ENCODE assay signal across 32 mouse cellular contexts in genomic region chr14:79226741-79227140, GRCm38 (mm10). TPM values are rescaled to one million over a fixed set of nuclear protein-coding genes. Genes with fewer than 3 reads are reported as not detected.
A peak's percentile ranks its signal among the peaks of the same experiment; 100 is the strongest.
DNase-seq lines count a peak whose midpoint lies in the region; ATAC-seq lines count a peak whose summit lies in the region.
"Had no signal": no experiment of that assay in that cellular context is flagged by ENCODE, and none has a peak within 500 bp of the region (broad histone marks: within the 10 kb centered on the region; RNA-seq: fewer than 3 reads in every experiment).

No protein-coding gene starts in this region.

- no peaks in the 10 kb centered on the region for H3K9me3 ChIP-seq in forebrain, embryonic 10.5 days
- no peaks in the 10 kb centered on the region for H3K9me3 ChIP-seq in forebrain, embryonic 15.5 days
- H3K9me3 ChIP-seq in heart, embryonic 10.5 days: no peaks in the 10 kb centered on the region
- H3K9me3 ChIP-seq: embryonic facial prominence, embryonic 12.5 days; embryonic facial prominence, embryonic 15.5 days; G1E; heart, embryonic 13.5 days; hindbrain, embryonic 10.5 days; hindbrain, embryonic 13.5 days had no signal

- intact Hi-C loops in heart, postnatal 14 days (cut with DNase I): loop anchor here (5.0 kb wide), 1 partner anchor 104 kb away; no protein-coding TSS in a partner anchor

- no peak overlapping the region for H3K4me2 ChIP-seq in forebrain, embryonic 15.5 days (replicated peaks)
- H3K4me2 ChIP-seq: embryonic facial prominence, embryonic 12.5 days; embryonic facial prominence, embryonic 15.5 days; heart, embryonic 13.5 days; hindbrain, embryonic 13.5 days had no signal

- no peak for DNase-seq in forebrain, embryonic 10.5 days (ENCODE audit: extremely low spot score, low spot score)
- peak; percentile 59 for DNase-seq in heart, embryonic 10.5 days (ENCODE audit: low spot score)
- DNase-seq in heart, postnatal 14 days: no peak
- peak; percentile 25 for DNase-seq in testis, postnatal 10 days (ENCODE audit: low spot score)
- DNase-seq in testis, postnatal 14 days (ENCODE audit: low spot score): no peak
- DNase-seq in naive thymus-derived CD4-positive, alpha-beta T cell, adult 2 months (ENCODE audit: low read depth): peak; percentile 33
- no peak for DNase-seq in natural killer cell, adult 2 months (ENCODE audit: low spot score in 2 of 2)
- DNase-seq: adrenal gland, adult 2 months; adrenal gland, postnatal 14 days; cerebellum, adult 11 months; cerebellum, adult 2 months; cerebellum, adult 9-11 months; gastrocnemius, postnatal 25 days; heart, postnatal 36 days had no signal

- no peak for ATAC-seq in forebrain, embryonic 15.5 days (replicated peaks)
- ATAC-seq: forebrain, embryonic 14.5 days; hindbrain, embryonic 16.5 days; intestine, postnatal 0 days; Patski had no signal

- H3K4me1 ChIP-seq in forebrain, embryonic 10.5 days: peaks cover 19% of the 10 kb centered on the region
- no peaks in the 10 kb centered on the region for H3K4me1 ChIP-seq in forebrain, embryonic 15.5 days
- H3K4me1 ChIP-seq in heart, embryonic 10.5 days: peaks cover 30% of the 10 kb centered on the region
- H3K4me1 ChIP-seq: embryonic facial prominence, embryonic 15.5 days; hindbrain, embryonic 10.5 days; hindbrain, embryonic 13.5 days had no signal

- H3K27ac ChIP-seq in forebrain, embryonic 10.5 days: peak overlapping the region; percentile 37; the same call in 1 of the 2 replicates
- no peak overlapping the region for H3K27ac ChIP-seq in forebrain, embryonic 15.5 days (replicated peaks)
- H3K27ac ChIP-seq in heart, embryonic 10.5 days: no peak overlapping the region
- H3K27ac ChIP-seq: embryonic facial prominence, embryonic 12.5 days; embryonic facial prominence, embryonic 15.5 days; hindbrain, embryonic 10.5 days; hindbrain, embryonic 13.5 days had no signal

- 92% methylated on average over 6 of the region's 6 CpGs for WGBS in forebrain, embryonic 10.5 days
- 88% methylated on average over 6 of the region's 6 CpGs for WGBS in forebrain, embryonic 15.5 days
- 85% methylated on average over 6 of the region's 6 CpGs for WGBS in heart, embryonic 10.5 days

- no peaks in the 10 kb centered on the region for H3K27me3 ChIP-seq in forebrain, embryonic 10.5 days (ENCODE audit: poor library complexity, severe bottlenecking)
- no peaks in the 10 kb centered on the region for H3K27me3 ChIP-seq in forebrain, embryonic 15.5 days
- peaks cover 54% of the 10 kb centered on the region for H3K27me3 ChIP-seq in heart, embryonic 10.5 days (ENCODE audit: insufficient read depth, poor library complexity, severe bottlenecking)
- H3K27me3 ChIP-seq: embryonic facial prominence, embryonic 12.5 days; embryonic facial prominence, embryonic 15.5 days; hindbrain, embryonic 13.5 days; Patski had no signal

- H3K36me3 ChIP-seq in forebrain, embryonic 10.5 days (replicated peaks): no peaks in the 10 kb centered on the region
- H3K36me3 ChIP-seq in forebrain, embryonic 15.5 days: no peaks in the 10 kb centered on the region
- no peaks in the 10 kb centered on the region for H3K36me3 ChIP-seq in heart, embryonic 10.5 days
- H3K36me3 ChIP-seq: embryonic facial prominence, embryonic 12.5 days; embryonic facial prominence, embryonic 15.5 days; G1E; heart, embryonic 13.5 days; hindbrain, embryonic 10.5 days; hindbrain, embryonic 13.5 days had no signal

- no peak overlapping the region for H3K4me3 ChIP-seq in forebrain, embryonic 10.5 days
- H3K4me3 ChIP-seq in forebrain, embryonic 15.5 days: no peak overlapping the region
- H3K4me3 ChIP-seq in heart, embryonic 10.5 days: no peak overlapping the region
- H3K4me3 ChIP-seq: embryonic facial prominence, embryonic 12.5 days; embryonic facial prominence, embryonic 15.5 days; heart, embryonic 13.5 days; hindbrain, embryonic 10.5 days; hindbrain, embryonic 13.5 days had no signal

- H3K9ac ChIP-seq in forebrain, embryonic 15.5 days (replicated peaks): no peak overlapping the region
- H3K9ac ChIP-seq: embryonic facial prominence, embryonic 12.5 days; embryonic facial prominence, embryonic 15.5 days; hindbrain, embryonic 13.5 days had no signal

RNA-seq across cellular contexts. Expression of gene Zfp957, which starts 20.4 kb away (rescaled TPM):
- not detected in 2 replicates for polyA plus RNA-seq in forebrain, embryonic 10.5 days (2016; fragmentation: Nextera tagmentation; extraction: Ambion mirVana)
- polyA plus RNA-seq in forebrain, embryonic 15.5 days (2015; fragmentation: Nextera tagmentation; extraction: Ambion mirVana): not detected in 2 replicates
- 0.06 TPM in 1 of 2 replicates, not detected in the other for polyA plus RNA-seq in heart, embryonic 10.5 days (2016; fragmentation: Nextera tagmentation; extraction: Ambion mirVana)
- not detected for total RNA-seq in heart, postnatal 14 days (2021)
- total RNA-seq: adrenal gland, adult 2 months; adrenal gland, postnatal 14 days; adrenal gland, postnatal 4 days; CH12.LX; common myeloid progenitor, adult 5-6 weeks; G1E; gastrocnemius, adult 8-10 months; gastrocnemius, postnatal 25 days; heart, adult 8-10 months; heart, postnatal 36 days had no signal
- polyA plus RNA-seq: adrenal gland, adult 2 months; cerebellum, adult 2 months; embryonic facial prominence, embryonic 12.5 days; embryonic facial prominence, embryonic 15.5 days; forebrain, embryonic 14.5 days; G1E; gonadal fat pad, adult 2 months; heart, embryonic 13.5 days; heart, postnatal 0 days; hindbrain, embryonic 10.5 days; hindbrain, embryonic 13.5 days; hindbrain, embryonic 16.5 days; intestine, postnatal 0 days had no signal

Comparison
In these comparisons a context has a peak if more than half of its experiments do, and no peak if none do; other contexts are left out.
1. DNase-seq: peak in heart, embryonic 10.5 days (single experiment), testis, postnatal 10 days (single experiment) and naive thymus-derived CD4-positive, alpha-beta T cell, adult 2 months (single experiment); none in forebrain, embryonic 10.5 days (single experiment), heart, postnatal 14 days (0 of 2), testis, postnatal 14 days (single experiment) and natural killer cell, adult 2 months (0 of 2).